Mouse (Mus musculus) CD4-positive helper T cell, adult 2 months (primary cell): ENCODE measurements at regions not wholly inside any gene's neighbourhood (a gene's known extent, or its start where the extent isn't known, plus 50 kb on each side); places are given as distances from the start of the nearest gene placed in this dataset.

Experiments used
- DNase-seq: peaks from one replicate; pipeline ENCODE4 v3.0.0-alpha.2; 2012; ENCODE audit warnings: low read depth, missing footprints, low spot score

GRCm38 (mm10) chr7:74877466-74877865 is 322.9 kb upstream of the Slco3a1 start:
- DNase-seq = no peak

GRCm38 (mm10) chr7:74876667-74877066 is 322.1 kb upstream of the Slco3a1 start:
- DNase-seq = no peak

- DNase-seq = no peak
These were observed 315.7 kb upstream of the Slco3a1 start for GRCm38 (mm10) chr7:74870250-74870649.

GRCm38 (mm10) chr7:74862727-74863126 is 308.1 kb upstream of the Slco3a1 start:
- DNase-seq = no peak

GRCm38 (mm10) chr7:74844306-74844929 is 289.8 kb upstream of the Slco3a1 start:
- no peak for DNase-seq

- DNase-seq = no peak
These were observed 268.7 kb upstream of the Slco3a1 start for GRCm38 (mm10) chr7:74823286-74823685.

GRCm38 (mm10) chr7:74793241-74793640 is 238.7 kb upstream of the Slco3a1 start:
- no peak for DNase-seq

- no peak for DNase-seq
These were observed 234.1 kb upstream of the Slco3a1 start for GRCm38 (mm10) chr7:74788696-74789095.

GRCm38 (mm10) chr7:74771435-74772406 is 217.1 kb upstream of the Slco3a1 start:
- DNase-seq = no peak

GRCm38 (mm10) chr7:74766550-74766949 is 212.0 kb upstream of the Slco3a1 start:
- no peak for DNase-seq

GRCm38 (mm10) chr7:74757469-74757868 is 202.9 kb upstream of the Slco3a1 start:
- DNase-seq = no peak

GRCm38 (mm10) chr7:74747704-74748103 is 193.1 kb upstream of the Slco3a1 start:
- DNase-seq = no peak

GRCm38 (mm10) chr7:74734941-74735340 is 180.4 kb upstream of the Slco3a1 start:
- no peak for DNase-seq

- DNase-seq = no peak
These were observed 171.9 kb upstream of the Slco3a1 start for GRCm38 (mm10) chr7:74726324-74726991.

GRCm38 (mm10) chr7:74719321-74719720 is 164.7 kb upstream of the Slco3a1 start:
- DNase-seq = no peak

GRCm38 (mm10) chr7:74709993-74710581 is 155.5 kb upstream of the Slco3a1 start:
- DNase-seq = no peak

GRCm38 (mm10) chr7:74709006-74709405 is 154.4 kb upstream of the Slco3a1 start:
- no peak for DNase-seq

- DNase-seq = peak; percentile 30
These were observed 149.0 kb upstream of the Slco3a1 start for GRCm38 (mm10) chr7:74703533-74703932.

GRCm38 (mm10) chr7:74697794-74698354 is 143.3 kb upstream of the Slco3a1 start:
- peak; percentile 81 for DNase-seq

- DNase-seq = peak; percentile 45
These were observed 141.7 kb upstream of the Slco3a1 start for GRCm38 (mm10) chr7:74696286-74696685.

GRCm38 (mm10) chr7:74693049-74693448 is 138.5 kb upstream of the Slco3a1 start:
- no peak for DNase-seq
